Mouse (Mus musculus) ovary, postnatal 10 days (tissue): Measurements from ENCODE around the gene Nsun7.

Experiments
- DNase-seq: peaks from one replicate; pipeline ENCODE4 v3.0.0; 2022; ENCODE audit warnings: low spot score

The Nsun7 gene

GRCm38 (mm10) chr5:66337025-66337968 is 77.6 kb downstream of the Nsun7 start:
- peak; percentile 16 for DNase-seq

DNA sequence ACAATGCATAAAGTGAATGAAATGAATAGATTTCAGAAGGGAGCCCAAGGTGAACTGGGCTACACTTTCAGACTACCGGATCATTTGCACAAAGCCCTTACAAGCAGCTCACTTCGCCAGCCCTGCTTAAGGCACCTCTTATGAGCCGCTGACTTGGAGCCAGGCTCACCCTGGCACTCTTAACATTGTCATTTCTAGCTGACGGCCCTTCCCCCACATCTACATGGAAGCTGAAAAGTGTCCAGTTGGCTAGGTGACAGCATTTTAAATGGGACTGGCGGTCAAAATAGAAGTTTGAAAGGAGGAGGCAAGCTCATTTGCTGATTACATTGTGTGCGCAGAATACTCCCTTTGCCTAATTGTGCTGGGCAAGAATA is 78.3 kb downstream of the Nsun7 start:
- peak; percentile 7 for DNase-seq

GRCm38 (mm10) chr5:66338583-66338982 is 78.9 kb downstream of the Nsun7 start:
- no peak for DNase-seq

DNA sequence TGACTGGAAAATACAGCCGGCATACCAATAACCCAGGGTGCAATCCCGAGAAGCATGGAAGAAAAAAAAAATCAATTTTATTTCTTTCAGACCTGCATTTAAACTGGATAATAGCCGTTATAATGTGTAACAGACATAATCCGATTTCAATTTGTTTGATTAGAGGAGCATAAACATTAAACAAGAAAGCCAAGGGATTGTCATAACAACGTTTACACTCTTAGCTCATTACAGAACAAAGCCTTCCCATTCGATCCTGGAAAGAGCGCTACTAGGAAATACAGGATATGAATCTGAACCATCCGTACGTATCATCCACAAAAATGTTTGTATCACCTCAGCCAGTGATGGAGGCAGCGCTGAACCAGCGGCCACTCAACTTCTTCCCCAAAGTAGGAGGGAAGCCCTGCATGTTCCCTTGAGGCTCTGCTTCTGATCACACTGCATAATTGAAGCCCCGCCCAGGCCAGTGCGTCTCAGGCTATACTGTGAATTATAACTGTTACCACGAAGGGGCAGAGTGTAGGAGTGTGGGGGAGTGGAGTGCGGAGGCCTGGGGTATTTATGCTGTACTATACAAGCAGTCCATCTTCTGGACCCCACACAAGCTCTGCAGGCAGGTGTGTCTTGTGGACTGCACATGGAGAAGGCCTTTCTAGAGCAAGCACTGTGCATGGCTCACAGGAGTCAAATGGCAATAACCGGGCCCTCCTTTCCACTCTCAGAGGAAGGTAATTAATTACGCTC is 80.8 kb downstream of the Nsun7 start:
- no peak for DNase-seq

DNA sequence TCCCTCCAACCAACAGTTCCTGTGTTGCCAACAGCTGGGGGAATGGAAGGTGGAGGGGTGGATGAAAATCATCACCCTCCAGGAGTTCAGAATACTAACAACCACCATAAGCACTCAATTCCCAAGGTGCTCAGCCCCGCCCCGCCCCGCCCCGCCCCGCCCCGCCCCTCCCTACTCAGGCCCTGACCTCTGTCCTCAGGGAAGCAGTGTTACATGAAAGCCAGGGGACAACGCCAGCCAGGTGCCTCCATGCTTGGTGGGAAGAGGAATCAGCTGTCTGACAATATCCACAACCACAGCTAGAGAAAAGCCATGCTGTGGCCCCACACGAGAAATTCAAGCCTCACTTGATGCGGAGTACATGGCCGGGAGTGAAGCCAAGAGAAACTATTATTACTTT is 82.2 kb downstream of the Nsun7 start:
- DNase-seq, result no peak

- no peak for DNase-seq
Measured at GRCm38 (mm10) chr5:66342285-66342684, 82.6 kb downstream of the Nsun7 start.

- DNase-seq, result no peak
Measured at GRCm38 (mm10) chr5:66344182-66344581, 84.5 kb downstream of the Nsun7 start.

DNA sequence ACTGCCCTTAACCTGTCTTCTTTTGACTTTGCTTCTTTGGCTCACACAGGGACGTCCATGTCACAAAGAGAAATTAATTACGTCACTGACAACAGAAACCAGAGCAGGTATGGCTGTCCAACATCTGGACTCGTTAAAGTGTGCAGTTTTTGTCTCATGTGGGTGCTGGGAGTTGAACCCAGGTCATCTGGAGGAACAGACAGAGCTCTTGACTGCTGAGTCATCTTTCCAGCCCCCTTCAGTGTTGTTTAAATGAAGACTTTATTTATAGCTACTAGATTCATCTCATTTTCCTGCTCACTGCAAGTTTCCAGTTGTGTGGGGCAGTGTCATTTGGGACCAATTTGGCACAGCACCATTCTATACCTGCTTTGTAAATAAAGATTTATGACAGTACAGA is 85.4 kb downstream of the Nsun7 start:
- no peak for DNase-seq

- no peak for DNase-seq
Measured at GRCm38 (mm10) chr5:66346756-66347155, 87.1 kb downstream of the Nsun7 start.
